20 mouse cellular contexts compared by ENCODE assay signal in genomic region chr11:29772279-29772678, GRCm38 (mm10). TPM values are rescaled to one million over a fixed set of nuclear protein-coding genes. Genes with fewer than 3 reads are reported as not detected.
DNase-seq lines count a peak whose midpoint lies in the region; ATAC-seq and TF ChIP-seq lines count a peak whose summit lies in the region.
"Had no signal": no experiment of that assay in that cellular context is flagged by ENCODE, and none has a peak within 500 bp of the region (broad histone marks: within the 10 kb centered on the region; RNA-seq: fewer than 3 reads in every experiment).

No protein-coding gene starts in this region.

- no peaks in the 10 kb centered on the region for H3K36me3 ChIP-seq in liver, adult 2 months (ENCODE audit: control insufficient read depth, insufficient read depth, low read length)
- no peaks in the 10 kb centered on the region for H3K36me3 ChIP-seq in liver, embryonic 11.5 days (ENCODE audit: control insufficient read depth, insufficient read depth, low read length)
- no peaks in the 10 kb centered on the region for H3K36me3 ChIP-seq in stomach, postnatal 0 days (ENCODE audit: control insufficient read depth, insufficient read depth, low read length)
- no peaks in the 10 kb centered on the region for H3K36me3 ChIP-seq in hindbrain, embryonic 11.5 days (ENCODE audit: control insufficient read depth, insufficient read depth, low read length)
- H3K36me3 ChIP-seq: heart, embryonic 15.5 days; hindbrain, embryonic 13.5 days; limb, embryonic 12.5 days; liver, embryonic 15.5 days had no signal

- no peak overlapping the region for H3K4me3 ChIP-seq in liver, adult 2 months (ENCODE audit: insufficient read depth, low read depth, low read length)
- no peak overlapping the region for H3K4me3 ChIP-seq in liver, embryonic 11.5 days (ENCODE audit: low read depth, low read length)
- no peak overlapping the region for H3K4me3 ChIP-seq in brown adipose tissue, adult 24 weeks (ENCODE audit: insufficient read depth, low read depth, low read length)
- no peak overlapping the region for H3K4me3 ChIP-seq in stomach, postnatal 0 days (ENCODE audit: low read depth, low read length)
- no peak overlapping the region for H3K4me3 ChIP-seq in hindbrain, embryonic 11.5 days (ENCODE audit: low read depth, low read length)
- H3K4me3 ChIP-seq: gastrocnemius, adult 2 months; heart, embryonic 15.5 days; hindbrain, embryonic 13.5 days; limb, embryonic 12.5 days; liver, embryonic 15.5 days; megakaryocyte, embryonic 14.5 days had no signal

- ATAC-seq in liver, embryonic 11.5 days (replicated peaks; ENCODE audit: low FRiP score), result no peak
- peak; percentile 96 for ATAC-seq in stomach, postnatal 0 days (ENCODE audit: low FRiP score, low TSS enrichment)
- ATAC-seq in hindbrain, embryonic 11.5 days (ENCODE audit: low FRiP score), result no peak
- ATAC-seq: activated CD4-positive, CD25-positive, alpha-beta regulatory T cell, adult 4 months; midbrain, embryonic 16.5 days; Patski had no signal

- H3K27me3 ChIP-seq in liver, adult 2 months (ENCODE audit: control insufficient read depth, insufficient read depth, low read length), result no peaks in the 10 kb centered on the region
- no peaks in the 10 kb centered on the region for H3K27me3 ChIP-seq in liver, embryonic 11.5 days (replicated peaks; ENCODE audit: control insufficient read depth, insufficient read depth, low read length)
- no peaks in the 10 kb centered on the region for H3K27me3 ChIP-seq in stomach, postnatal 0 days (ENCODE audit: control insufficient read depth, insufficient read depth, low read length)
- H3K27me3 ChIP-seq in hindbrain, embryonic 11.5 days (ENCODE audit: control insufficient read depth, insufficient read depth, low read length), result no peaks in the 10 kb centered on the region
- H3K27me3 ChIP-seq: heart, embryonic 15.5 days; hindbrain, embryonic 13.5 days; limb, embryonic 12.5 days; liver, embryonic 15.5 days; megakaryocyte, embryonic 14.5 days; Patski had no signal

- H3K4me2 ChIP-seq in liver, embryonic 11.5 days, result no peak overlapping the region
- H3K4me2 ChIP-seq in stomach, postnatal 0 days (replicated peaks; ENCODE audit: low read depth), result no peak overlapping the region
- no peak overlapping the region for H3K4me2 ChIP-seq in hindbrain, embryonic 11.5 days (replicated peaks; ENCODE audit: low read depth, low read length)
- H3K4me2 ChIP-seq: heart, embryonic 15.5 days; hindbrain, embryonic 13.5 days; limb, embryonic 12.5 days; liver, embryonic 15.5 days had no signal

- no peak for TF ChIP-seq POLR2A in liver, adult 2 months (IDR thresholded peaks at IDR 0.05; ENCODE audit: extremely low read depth, insufficient read depth, low read length)

- peak; percentile 16 for DNase-seq in heart, postnatal 4 days
- DNase-seq in heart, adult 8-10 months (ENCODE audit: low spot score), result no peak
- peak; percentile 42 for DNase-seq in liver, adult 2 months (ENCODE audit: extremely low read depth, low read depth, low spot score)
- DNase-seq in liver, embryonic 11.5 days (ENCODE audit: low spot score), result no peak
- peak; percentile 78 for DNase-seq in stomach, postnatal 0 days (ENCODE audit: low spot score)
- no peak for DNase-seq in hindbrain, embryonic 11.5 days (ENCODE audit: low spot score)
- DNase-seq: cerebellum, adult 9-11 months; gastrocnemius, adult 2 months; lung, postnatal 10 days; spleen, adult 18-20 months; thymus, postnatal 25 days had no signal

- H3K9ac ChIP-seq in liver, adult 2 months (ENCODE audit: low read depth, low read length), result no peak overlapping the region
- H3K9ac ChIP-seq in liver, embryonic 11.5 days (ENCODE audit: low read depth, low read length), result no peak overlapping the region
- H3K9ac ChIP-seq in stomach, postnatal 0 days (ENCODE audit: low read length), result no peak overlapping the region
- no peak overlapping the region for H3K9ac ChIP-seq in hindbrain, embryonic 11.5 days (ENCODE audit: low read depth, low read length)
- H3K9ac ChIP-seq: heart, embryonic 15.5 days; hindbrain, embryonic 13.5 days; limb, embryonic 12.5 days; liver, embryonic 15.5 days had no signal

- WGBS in liver, adult 2 months, result 70% methylated on average over 1 of the region's 1 CpGs
- WGBS in liver, embryonic 11.5 days, result 79% methylated on average over 1 of the region's 1 CpGs
- 36% methylated on average over 1 of the region's 1 CpGs for whole genome bisulfite sequencing in stomach, postnatal 0 days
- 91% methylated on average over 1 of the region's 1 CpGs for WGBS in hindbrain, embryonic 11.5 days

- H3K79me2 ChIP-seq in liver, adult 2 months (ENCODE audit: control insufficient read depth, insufficient read depth, low read length), result no peaks in the 10 kb centered on the region

- TF ChIP-seq EP300 in stomach, postnatal 0 days (optimal IDR thresholded peaks at IDR 0.05), result no peak

- no peaks in the 10 kb centered on the region for H3K4me1 ChIP-seq in liver, adult 2 months (ENCODE audit: control insufficient read depth, insufficient read depth, low read length)
- H3K4me1 ChIP-seq in liver, embryonic 11.5 days (replicated peaks; ENCODE audit: control insufficient read depth, insufficient read depth, low read length), result 0 out of 2 replicates have a peak, but pooled peaks cover 3% of the 10 kb centered on the region
- peaks cover 21% of the 10 kb centered on the region for H3K4me1 ChIP-seq in brown adipose tissue, adult 24 weeks (ENCODE audit: control insufficient read depth, insufficient read depth, insufficient read length, low read length)
- no peaks in the 10 kb centered on the region for H3K4me1 ChIP-seq in stomach, postnatal 0 days (replicated peaks; ENCODE audit: control insufficient read depth, insufficient read depth)
- no peaks in the 10 kb centered on the region for H3K4me1 ChIP-seq in hindbrain, embryonic 11.5 days (replicated peaks; ENCODE audit: control insufficient read depth, insufficient read depth, low read length)
- H3K4me1 ChIP-seq: limb, embryonic 12.5 days; liver, embryonic 15.5 days had no signal

- no peak overlapping the region for H3K27ac ChIP-seq in liver, adult 2 months (replicated peaks; ENCODE audit: insufficient read depth, low read depth, low read length)
- H3K27ac ChIP-seq in liver, embryonic 11.5 days (ENCODE audit: low read depth, low read length), result no peak overlapping the region
- H3K27ac ChIP-seq in brown adipose tissue, adult 24 weeks (replicated peaks; ENCODE audit: low read depth, low read length), result peak overlapping the region; percentile 6; the same call in 1 of the 2 replicates
- H3K27ac ChIP-seq in stomach, postnatal 0 days (replicated peaks), result no peak overlapping the region
- no peak overlapping the region for H3K27ac ChIP-seq in hindbrain, embryonic 11.5 days (ENCODE audit: low read depth, low read length)
- H3K27ac ChIP-seq: gastrocnemius, adult 2 months; heart, embryonic 15.5 days; hindbrain, embryonic 13.5 days; limb, embryonic 12.5 days; liver, embryonic 15.5 days had no signal

- no peaks in the 10 kb centered on the region for H3K9me3 ChIP-seq in liver, embryonic 11.5 days (ENCODE audit: control insufficient read depth, low read length)
- no peaks in the 10 kb centered on the region for H3K9me3 ChIP-seq in stomach, postnatal 0 days (ENCODE audit: control insufficient read depth, low read length)
- no peaks in the 10 kb centered on the region for H3K9me3 ChIP-seq in hindbrain, embryonic 11.5 days (ENCODE audit: control insufficient read depth, low read length)
- H3K9me3 ChIP-seq: heart, embryonic 15.5 days; hindbrain, embryonic 13.5 days; limb, embryonic 12.5 days; liver, embryonic 15.5 days; megakaryocyte, embryonic 14.5 days had no signal

- TF ChIP-seq CTCF in liver, adult 2 months (IDR thresholded peaks at IDR 0.05; ENCODE audit: low read depth, low read length), result no peak
- no peak for TF ChIP-seq CTCF in stomach, postnatal 0 days (IDR thresholded peaks at IDR 0.05; ENCODE audit: low read depth)

RNA-seq across cellular contexts. Expression of gene 4931440F15Rik, which starts 53.2 kb away (rescaled TPM):
- 1 to 10 TPM; 1.1 to 1.5 TPM for total RNA-seq in heart, postnatal 4 days (2021)
- 1 to 10 TPM; 1.5 to 2.4 (median 1.7) TPM for total RNA-seq in heart, adult 8-10 months (2022)
- total RNA-seq in liver, adult 2 months (2014; rRNA removed), result under 0.01 and 0.09 TPM in 2 replicates
- not detected in 2 replicates for polyA plus RNA-seq in liver, adult 2 months (2012; rRNA removed)
- 0.70 and 0.95 TPM in 2 replicates for polyA plus RNA-seq in liver, embryonic 11.5 days (2014; fragmentation: Nextera tagmentation; extraction: Ambion mirVana)
- not detected in 2 replicates for polyA plus RNA-seq in brown adipose tissue, adult 24 weeks (2012; ENCODE audit: insufficient read depth, insufficient read length, missing spikeins)
- 0.08 TPM in 2 replicates for polyA plus RNA-seq in stomach, postnatal 0 days (2015; fragmentation: Nextera tagmentation; extraction: Ambion mirVana)
- 0.06 and 0.08 TPM in 2 replicates for polyA plus RNA-seq in hindbrain, embryonic 11.5 days (2014; fragmentation: Nextera tagmentation; extraction: Ambion mirVana)
- polyA plus RNA-seq: activated CD4-positive, CD25-positive, alpha-beta regulatory T cell, adult 4 months had no signal

Comparison
In these comparisons a context has a peak if more than half of its experiments do, and no peak if none do; other contexts are left out.
1. DNase-seq: peak in heart, postnatal 4 days (single experiment), liver, adult 2 months (single experiment) and stomach, postnatal 0 days (single experiment); none in heart, adult 8-10 months (single experiment), liver, embryonic 11.5 days (single experiment) and hindbrain, embryonic 11.5 days (single experiment).